Mouse (Mus musculus) kidney, adult 2 months (tissue): ENCODE measurements around the gene Spry2.

Experiments used
- CTCF ChIP-seq: fragments of 200-500 bp; conservative IDR thresholded peaks from 2 replicates; pipeline ENCODE4 v1.5.1; 2011; ENCODE audit warnings: low read depth, mild to moderate bottlenecking, control low read depth, low read length, moderate library complexity, mixed read lengths; ENCODE audit not compliant: insufficient read depth, insufficient read length
- POLR2A ChIP-seq: fragments of 200-500 bp; IDR thresholded peaks from one replicate; pipeline ENCODE4 v1.6.1; 2011; ENCODE audit warnings: low read depth, low read length, control low read depth

- TF ChIP-seq CTCF: no peak
- no peak for TF ChIP-seq POLR2A
Measured at GRCm38 (mm10) chr14:105899116-105899515, 2.5 kb upstream of the Spry2 start.
